Mouse (Mus musculus): ENCODE results near the gene Crp. TPM values are rescaled to one million over a fixed set of nuclear protein-coding genes. Genes with fewer than 3 reads are reported as not detected.

Gene Crp
- polyA plus RNA-seq, 1 experiment from 2014 or later = 14.7 TPM

DNA sequence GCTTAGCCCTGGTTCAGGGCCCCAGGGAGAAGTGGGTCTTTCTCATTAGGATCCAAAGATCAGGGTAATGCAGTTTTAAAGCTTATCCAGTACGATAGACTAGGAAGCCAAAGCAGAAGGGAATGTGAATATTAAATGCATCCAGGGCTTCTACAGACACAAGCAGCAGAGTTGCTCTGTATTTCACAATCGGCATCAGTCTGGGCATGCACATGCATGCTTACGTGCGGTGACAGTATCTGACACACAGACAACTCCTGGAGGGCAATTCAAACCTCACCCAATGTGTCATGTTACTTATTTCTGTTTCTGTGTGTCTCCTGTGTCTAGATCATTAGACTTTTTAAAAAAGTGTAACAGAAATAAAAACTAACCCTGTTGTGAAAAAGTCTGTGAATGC, 17.1 kb upstream of the Crp start:
- 72% methylated on average over 4 of the region's 4 CpGs for WGBS (ENCODE audit: insufficient replicate concordance)
- DNase-seq (no peak), ATAC-seq (ENCODE audit: low read depth) (no peak)

DNA sequence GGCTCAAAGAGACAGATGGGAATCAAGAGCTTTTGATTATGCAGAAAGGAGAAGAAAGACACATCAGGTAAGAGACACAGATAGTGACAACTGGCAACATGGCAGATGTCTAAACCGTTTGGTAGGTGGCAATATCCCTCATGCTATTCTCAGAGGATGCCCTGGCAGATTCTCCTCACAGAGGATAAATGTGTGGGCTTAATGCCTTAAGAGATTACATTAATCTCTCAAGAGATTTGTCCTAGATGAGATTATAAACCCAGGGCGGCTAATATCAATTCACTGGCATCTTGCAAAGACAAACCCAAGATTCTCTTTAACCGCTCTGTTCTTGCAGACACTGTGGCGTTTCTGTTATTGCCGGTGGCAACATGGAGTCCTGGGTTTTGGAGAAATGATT, 14.3 kb upstream of the Crp start:
- H3K27ac ChIP-seq = no peak overlapping the region
- 68% methylated on average over 5 of the region's 5 CpGs for WGBS (ENCODE audit: insufficient replicate concordance)
- H3K36me3 ChIP-seq = no peaks in the 10 kb centered on the region
- no peaks in the 10 kb centered on the region for H3K9me3 ChIP-seq (replicated peaks)
- no peak overlapping the region for H3K4me3 ChIP-seq (replicated peaks)
- no peak for ATAC-seq (ENCODE audit: low read depth)
- H3K4me1 ChIP-seq (replicated peaks) = no peaks in the 10 kb centered on the region
- no peak for DNase-seq
- H3K4me2 ChIP-seq = no peak overlapping the region
- H3K9ac ChIP-seq = no peak overlapping the region
- no peaks in the 10 kb centered on the region for H3K27me3 ChIP-seq

More for the DNA sequence above, 17.1 kb upstream of the Crp start:
- Histone ChIP-seq H3K27ac (no peak overlapping the region), H3K36me3 (no peaks in the 10 kb centered on the region), H3K4me3 (replicated peaks) (no peak overlapping the region), H3K9ac (no peak overlapping the region), H3K27me3 (no peaks in the 10 kb centered on the region), H3K9me3 (replicated peaks) (no peaks in the 10 kb centered on the region), H3K4me2 (no peak overlapping the region), H3K4me1 (replicated peaks) (no peaks in the 10 kb centered on the region)

DNA sequence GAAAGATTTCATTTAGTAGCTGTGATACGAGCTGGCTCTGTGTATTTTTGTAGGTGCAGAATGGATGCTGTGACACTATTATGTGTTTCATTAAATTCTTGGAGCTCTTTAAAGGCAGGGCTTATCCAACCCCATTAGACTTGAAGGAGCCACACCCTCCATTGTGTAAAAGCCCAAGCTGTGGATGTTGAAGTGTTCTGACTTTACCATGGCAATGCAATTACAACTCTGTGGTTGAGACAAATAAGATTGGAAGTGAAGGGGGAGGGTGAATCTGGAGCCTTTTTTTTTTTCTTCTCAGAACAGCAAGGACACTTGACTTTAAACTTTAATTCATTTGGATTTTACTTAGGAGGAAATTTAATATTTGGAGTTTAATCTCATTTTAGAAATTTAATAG, 13.9 kb upstream of the Crp start:
- H3K27me3 ChIP-seq = no peaks in the 10 kb centered on the region
- no peaks in the 10 kb centered on the region for H3K36me3 ChIP-seq
- 47% methylated on average over 1 of the region's 1 CpGs for WGBS (ENCODE audit: insufficient replicate concordance)
- H3K4me1 ChIP-seq (replicated peaks) = no peaks in the 10 kb centered on the region
- H3K27ac ChIP-seq = no peak overlapping the region
- H3K4me3 ChIP-seq (replicated peaks) = no peak overlapping the region
- ATAC-seq (ENCODE audit: low read depth) = no peak
- H3K9me3 ChIP-seq (replicated peaks) = no peaks in the 10 kb centered on the region
- DNase-seq = no peak
- no peak overlapping the region for H3K4me2 ChIP-seq
- no peak overlapping the region for H3K9ac ChIP-seq

DNA sequence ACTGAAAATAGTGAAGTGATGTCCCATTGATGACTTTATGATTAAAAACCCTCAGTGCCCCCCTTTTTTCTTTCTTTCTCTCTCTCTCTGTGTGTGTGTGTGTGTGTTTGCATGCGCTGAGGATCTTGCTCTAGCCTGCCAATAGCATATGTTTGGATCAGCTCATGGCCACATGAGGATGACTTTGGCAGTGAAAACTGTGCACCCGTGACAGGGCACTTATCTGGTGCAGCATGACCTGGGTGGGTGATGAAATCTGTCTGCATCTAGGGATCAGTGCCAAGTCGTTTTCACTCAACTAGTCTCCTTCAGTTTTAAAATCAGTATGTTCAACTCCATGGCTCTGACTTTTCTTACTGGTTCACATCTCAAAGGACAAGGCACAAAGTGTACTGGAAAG, 12.7 kb upstream of the Crp start:
- 39% methylated on average over 3 of the region's 3 CpGs for WGBS (ENCODE audit: insufficient replicate concordance)
- no peak for ATAC-seq (ENCODE audit: low read depth)

GRCm38 (mm10) chr1:172697422-172697821, 433 bp upstream of the Crp start:
- ATAC-seq (ENCODE audit: low read depth) = peak; percentile 72
- Histone ChIP-seq H3K4me3 (replicated peaks) (no peak overlapping the region), H3K9me3 (replicated peaks) (no peaks in the 10 kb centered on the region), H3K9ac (no peak overlapping the region), H3K27ac (no peak overlapping the region), H3K27me3 (no peaks in the 10 kb centered on the region), H3K4me2 (no peak overlapping the region), H3K4me1 (replicated peaks) (no peaks in the 10 kb centered on the region), H3K36me3 (no peaks in the 10 kb centered on the region)
- DNase-seq = no peak

More for the DNA sequence above, 12.7 kb upstream of the Crp start:
- H3K36me3 ChIP-seq = no peaks in the 10 kb centered on the region
- H3K27me3 ChIP-seq = no peaks in the 10 kb centered on the region
- H3K9me3 ChIP-seq (replicated peaks) = no peaks in the 10 kb centered on the region
- no peak overlapping the region for H3K4me3 ChIP-seq (replicated peaks)
- DNase-seq = no peak
- H3K27ac ChIP-seq = no peak overlapping the region
- no peaks in the 10 kb centered on the region for H3K4me1 ChIP-seq (replicated peaks)
- H3K4me2 ChIP-seq = no peak overlapping the region
- no peak overlapping the region for H3K9ac ChIP-seq

GRCm38 (mm10) chr1:172700814-172701213, 3.0 kb downstream of the Crp start:
- H3K4me2 ChIP-seq = no peak overlapping the region

GRCm38 (mm10) chr1:172701381-172701780, 3.5 kb downstream of the Crp start:
- no peaks in the 10 kb centered on the region for H3K4me1 ChIP-seq (replicated peaks)
- no peaks in the 10 kb centered on the region for H3K27me3 ChIP-seq
- H3K36me3 ChIP-seq = no peaks in the 10 kb centered on the region
- 75% methylated on average over 2 of the region's 2 CpGs for WGBS (ENCODE audit: insufficient replicate concordance)
- no peak overlapping the region for H3K4me2 ChIP-seq
- no peak overlapping the region for H3K9ac ChIP-seq
- no peak overlapping the region for H3K27ac ChIP-seq
- H3K4me3 ChIP-seq (replicated peaks) = no peak overlapping the region
- DNase-seq = no peak
- H3K9me3 ChIP-seq (replicated peaks) = no peaks in the 10 kb centered on the region
- no peak for ATAC-seq (ENCODE audit: low read depth)

More at GRCm38 (mm10) chr1:172700814-172701213, 3.0 kb downstream of the Crp start:
- ATAC-seq (ENCODE audit: low read depth) (no peak), DNase-seq (no peak)
- Histone ChIP-seq H3K4me3 (replicated peaks) (no peak overlapping the region), H3K9ac (no peak overlapping the region), H3K9me3 (replicated peaks) (no peaks in the 10 kb centered on the region), H3K36me3 (no peaks in the 10 kb centered on the region), H3K27me3 (no peaks in the 10 kb centered on the region), H3K27ac (no peak overlapping the region), H3K4me1 (replicated peaks) (no peaks in the 10 kb centered on the region)
- 63% methylated on average over 3 of the region's 3 CpGs for WGBS (ENCODE audit: insufficient replicate concordance)

DNA sequence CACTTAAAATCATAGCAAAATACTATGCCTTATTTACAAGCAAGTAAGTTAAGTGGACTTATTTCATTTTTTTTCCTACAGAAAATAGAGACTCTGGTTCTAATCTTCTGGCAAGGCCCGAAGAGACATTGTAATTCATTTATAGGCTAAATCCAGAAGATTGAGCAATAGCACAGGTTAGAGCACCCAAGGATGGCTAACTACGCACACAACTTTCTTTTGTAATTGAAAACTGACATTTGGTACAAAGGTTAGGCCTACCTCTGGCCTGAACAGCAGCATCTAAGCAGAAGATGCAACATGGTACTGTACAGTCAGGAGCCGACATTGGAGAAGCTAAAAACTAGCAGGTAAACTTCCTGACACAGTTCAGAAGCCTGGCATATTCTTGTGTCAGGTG, 4.0 kb downstream of the Crp start:
- no peak for DNase-seq
- Histone ChIP-seq H3K9ac (no peak overlapping the region), H3K27me3 (no peaks in the 10 kb centered on the region), H3K9me3 (replicated peaks) (no peaks in the 10 kb centered on the region), H3K4me1 (replicated peaks) (no peaks in the 10 kb centered on the region), H3K4me2 (no peak overlapping the region), H3K27ac (no peak overlapping the region), H3K4me3 (replicated peaks) (no peak overlapping the region), H3K36me3 (no peaks in the 10 kb centered on the region)
- WGBS (ENCODE audit: insufficient replicate concordance) = 66% methylated on average over 3 of the region's 3 CpGs
- ATAC-seq (ENCODE audit: low read depth) = no peak

DNA sequence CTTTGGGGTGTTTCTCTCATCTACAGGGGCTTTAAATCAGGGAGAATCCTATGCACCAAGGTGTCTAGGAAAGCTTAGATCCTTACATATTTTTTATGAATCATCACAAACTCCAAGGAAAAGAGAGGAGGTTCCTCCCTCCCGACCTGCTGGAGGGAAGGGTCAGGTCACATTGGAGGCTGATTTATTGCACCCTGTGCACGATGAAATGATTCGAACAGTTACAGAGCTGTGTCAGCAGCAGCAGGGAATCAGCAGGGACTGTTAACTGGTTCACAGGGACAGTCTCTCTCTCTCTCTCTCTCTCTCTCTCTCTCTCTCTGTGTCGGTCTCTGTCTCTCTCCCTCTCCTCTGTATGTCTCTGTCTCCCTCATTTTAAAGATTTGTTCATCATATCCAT, 6.9 kb downstream of the Crp start:
- H3K27me3 ChIP-seq = no peaks in the 10 kb centered on the region
- DNase-seq (no peak), ATAC-seq (ENCODE audit: low read depth) (no peak)
- no peaks in the 10 kb centered on the region for H3K4me1 ChIP-seq (replicated peaks)
- no peak overlapping the region for H3K4me3 ChIP-seq (replicated peaks)
- H3K9ac ChIP-seq = no peak overlapping the region
- no peaks in the 10 kb centered on the region for H3K9me3 ChIP-seq (replicated peaks)
- no peak overlapping the region for H3K4me2 ChIP-seq
- 43% methylated on average over 4 of the region's 4 CpGs for WGBS (ENCODE audit: insufficient replicate concordance)
- H3K36me3 ChIP-seq = no peaks in the 10 kb centered on the region
- no peak overlapping the region for H3K27ac ChIP-seq

DNA sequence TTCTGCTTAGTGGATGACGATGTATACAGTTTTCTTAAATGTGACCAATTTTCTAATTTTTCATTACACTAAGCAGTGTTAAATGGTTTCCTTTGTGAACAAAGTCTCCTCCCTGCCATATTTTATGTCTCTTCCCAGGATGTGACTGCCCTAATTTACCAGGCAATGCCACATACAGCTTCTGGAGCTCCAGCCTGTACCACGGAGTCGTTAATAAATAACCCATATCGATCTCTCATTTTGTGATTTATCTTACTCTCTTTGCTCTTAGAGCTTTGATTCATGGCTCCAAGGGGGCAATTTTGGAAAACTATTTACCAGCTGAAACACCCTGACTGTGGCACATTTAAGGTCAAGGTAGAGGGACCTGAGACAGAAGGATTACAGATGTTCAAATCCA, 8.4 kb downstream of the Crp start:
- no peak overlapping the region for H3K9ac ChIP-seq
- H3K4me2 ChIP-seq = no peak overlapping the region
- no peaks in the 10 kb centered on the region for H3K36me3 ChIP-seq
- no peak overlapping the region for H3K4me3 ChIP-seq (replicated peaks)
- ATAC-seq (ENCODE audit: low read depth) (no peak), DNase-seq (no peak)
- no peaks in the 10 kb centered on the region for H3K4me1 ChIP-seq (replicated peaks)
- H3K27ac ChIP-seq = no peak overlapping the region
- 75% methylated on average over 4 of the region's 4 CpGs for WGBS (ENCODE audit: insufficient replicate concordance)
- no peaks in the 10 kb centered on the region for H3K9me3 ChIP-seq (replicated peaks)
- no peaks in the 10 kb centered on the region for H3K27me3 ChIP-seq

DNA sequence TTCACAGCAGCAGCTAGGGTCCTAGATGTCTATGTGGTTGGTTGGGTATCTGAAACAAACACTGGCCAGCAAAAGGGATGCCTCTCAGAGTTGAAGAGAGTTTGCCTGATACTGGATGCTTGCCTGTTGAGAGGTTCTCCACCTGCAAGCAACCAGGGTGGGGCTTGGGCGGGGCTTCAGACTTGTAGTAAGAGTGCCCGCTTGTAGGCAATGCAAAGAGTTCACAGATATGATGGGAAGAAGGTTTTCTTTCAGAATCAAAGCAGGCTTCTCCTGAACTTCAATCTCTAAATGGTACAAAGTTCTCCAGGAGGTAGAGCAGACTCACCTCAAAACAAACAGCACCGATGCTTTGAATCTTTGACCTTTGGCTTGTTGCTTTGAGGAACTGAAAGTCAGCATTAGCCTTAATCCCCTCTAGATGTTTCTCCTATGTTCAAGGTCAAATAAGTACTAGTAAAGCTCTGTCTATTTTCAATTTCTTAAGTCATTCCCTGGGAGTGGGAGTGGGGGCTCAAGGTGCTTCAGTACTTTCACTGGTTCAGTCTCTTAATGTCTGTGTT, 12.0 kb downstream of the Crp start:
- Histone ChIP-seq H3K27ac (no peak overlapping the region), H3K9ac (no peak overlapping the region), H3K4me3 (replicated peaks) (no peak overlapping the region), H3K4me2 (no peak overlapping the region), H3K36me3 (no peaks in the 10 kb centered on the region), H3K27me3 (no peaks in the 10 kb centered on the region), H3K9me3 (replicated peaks) (no peaks in the 10 kb centered on the region), H3K4me1 (replicated peaks) (no peaks in the 10 kb centered on the region)
- WGBS (ENCODE audit: insufficient replicate concordance) = 67% methylated on average over 3 of the region's 3 CpGs
- DNase-seq = no peak
- ATAC-seq (ENCODE audit: low read depth) = no peak

- ATAC-seq (ENCODE audit: low read depth) = no peak
- DNase-seq = no peak
- no peak overlapping the region for H3K9ac ChIP-seq
These were observed 13.5 kb downstream of the Crp start for GRCm38 (mm10) chr1:172711396-172711795.

More at GRCm38 (mm10) chr1:172711396-172711795, 13.5 kb downstream of the Crp start:
- H3K27ac ChIP-seq = no peak overlapping the region
- H3K4me1 ChIP-seq (replicated peaks) = no peaks in the 10 kb centered on the region
- WGBS (ENCODE audit: insufficient replicate concordance) = 29% methylated on average over 2 of the region's 2 CpGs
- no peaks in the 10 kb centered on the region for H3K36me3 ChIP-seq
- no peak overlapping the region for H3K4me2 ChIP-seq
- H3K27me3 ChIP-seq = no peaks in the 10 kb centered on the region
- H3K4me3 ChIP-seq (replicated peaks) = no peak overlapping the region
- H3K9me3 ChIP-seq (replicated peaks) = no peaks in the 10 kb centered on the region
